Mouse (Mus musculus): Measurements from ENCODE around the gene Lin7c.
A peak's percentile ranks its signal among the peaks of the same experiment; 100 is the strongest.

Lin7c gene

GRCm38 (mm10) chr2:109916782-109917495 lies 26.3 kb downstream of the Lin7c start:
- no peak for DNase-seq (ENCODE audit: low read depth, low spot score)

DNA sequence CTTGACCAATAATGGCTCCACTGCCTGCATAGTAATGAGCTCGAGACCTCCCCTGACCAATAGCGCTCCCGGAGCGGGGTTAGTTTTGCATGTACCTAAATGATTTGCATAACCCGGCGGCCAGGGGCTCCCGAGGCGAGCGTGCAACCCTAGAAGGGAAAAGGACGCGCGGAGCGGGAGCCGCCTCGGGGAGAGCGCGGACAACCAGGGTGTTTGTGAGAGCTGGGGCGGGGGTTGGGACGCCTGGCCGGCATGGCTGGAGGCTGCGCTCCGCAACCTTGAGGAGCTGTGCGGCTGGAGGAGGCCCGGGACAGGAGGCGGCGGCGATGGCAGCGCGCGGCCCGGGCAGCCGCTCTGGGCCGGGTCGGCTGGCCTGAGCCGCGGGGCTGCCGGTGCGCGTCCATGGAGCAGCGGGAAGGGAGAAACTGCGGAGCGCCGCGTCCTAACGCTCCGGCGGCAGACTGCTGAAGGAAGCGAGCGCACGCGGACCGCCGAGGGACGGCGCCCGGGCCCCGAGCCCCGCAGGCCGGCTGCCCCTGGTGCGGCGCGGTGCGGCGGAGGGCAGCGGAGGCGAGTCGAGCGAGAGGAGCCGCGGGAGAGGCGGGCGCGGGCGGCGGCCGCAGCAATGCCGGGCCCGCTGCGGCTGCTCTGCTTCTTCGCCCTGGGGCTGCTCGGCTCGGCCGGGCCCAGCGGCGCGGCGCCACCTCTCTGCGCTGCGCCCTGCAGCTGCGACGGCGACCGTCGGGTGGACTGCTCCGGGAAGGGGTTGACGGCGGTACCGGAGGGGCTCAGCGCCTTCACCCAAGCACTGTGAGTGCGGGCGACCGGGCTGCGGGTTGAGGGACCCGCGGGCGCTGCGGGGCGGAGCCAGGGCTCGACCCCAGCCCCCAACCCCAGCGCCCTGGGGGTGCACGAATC lies 27.1 kb downstream of the Lin7c start, which contains the start of gene Lgr4:
Gene Lgr4, plus strand, starts transcription at position 152 of the 918 bp plus-strand sequence.
- peak; percentile 98 for DNase-seq (ENCODE audit: low read depth, low spot score)

- no peak for DNase-seq (ENCODE audit: low read depth, low spot score)
Observed at GRCm38 (mm10) chr2:109918592-109919262, 28.1 kb downstream of the Lin7c start.

DNA sequence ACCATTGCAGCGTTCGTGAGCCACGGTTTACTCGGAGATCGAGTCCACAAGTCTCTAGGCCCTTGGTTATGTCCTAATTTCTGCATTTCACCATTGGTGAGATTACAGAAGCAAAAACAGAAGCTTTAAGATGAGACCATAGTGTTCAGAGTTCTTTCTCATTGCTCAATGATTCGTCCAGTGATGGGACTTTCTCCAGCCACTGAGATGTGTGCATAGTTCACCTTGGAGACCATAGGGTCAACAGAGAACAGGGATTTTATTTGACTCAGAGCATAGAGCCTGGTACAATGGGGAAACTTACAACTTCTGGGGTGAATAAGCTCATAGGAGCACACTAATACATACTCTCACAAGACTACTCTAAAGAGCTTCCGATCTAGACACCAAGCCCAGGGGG lies 29.8 kb downstream of the Lin7c start:
- DNase-seq (ENCODE audit: low read depth, low spot score): no peak

DNA sequence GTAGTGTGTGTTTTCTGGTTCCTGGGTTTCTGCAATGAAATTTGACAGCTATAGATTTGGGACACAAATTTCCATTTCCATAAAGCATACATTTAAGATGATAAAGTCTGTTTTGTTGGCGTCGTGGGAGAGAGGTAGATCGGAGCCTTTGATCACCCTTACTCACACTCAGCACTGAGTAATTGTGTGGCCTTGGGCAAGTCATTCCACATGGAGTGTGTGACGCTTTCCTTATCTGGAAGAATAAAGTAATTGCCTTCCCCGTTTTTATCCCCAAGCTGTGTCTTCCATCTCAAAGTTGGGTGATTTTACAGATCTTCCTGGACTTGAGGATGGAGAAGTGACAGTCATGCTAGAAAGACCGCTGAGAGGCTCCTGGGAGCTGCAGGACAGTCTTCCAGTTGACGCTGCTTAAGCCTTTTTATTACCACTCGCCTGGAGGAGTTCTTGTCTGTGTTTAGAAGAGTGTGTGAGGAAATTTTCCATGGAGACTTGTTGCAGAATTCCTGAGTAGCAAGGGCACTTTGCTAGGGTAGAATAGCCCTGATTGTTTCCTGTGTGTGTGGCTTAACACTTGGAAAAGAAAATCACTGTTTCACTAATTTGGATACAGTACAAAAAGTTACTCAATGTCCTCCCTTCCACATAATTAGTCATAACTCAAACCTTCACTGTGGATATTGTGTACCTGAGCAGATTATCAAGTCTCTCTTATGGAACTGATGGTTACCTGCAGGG lies 30.8 kb downstream of the Lin7c start:
- no peak for DNase-seq (ENCODE audit: low read depth, low spot score)

DNA sequence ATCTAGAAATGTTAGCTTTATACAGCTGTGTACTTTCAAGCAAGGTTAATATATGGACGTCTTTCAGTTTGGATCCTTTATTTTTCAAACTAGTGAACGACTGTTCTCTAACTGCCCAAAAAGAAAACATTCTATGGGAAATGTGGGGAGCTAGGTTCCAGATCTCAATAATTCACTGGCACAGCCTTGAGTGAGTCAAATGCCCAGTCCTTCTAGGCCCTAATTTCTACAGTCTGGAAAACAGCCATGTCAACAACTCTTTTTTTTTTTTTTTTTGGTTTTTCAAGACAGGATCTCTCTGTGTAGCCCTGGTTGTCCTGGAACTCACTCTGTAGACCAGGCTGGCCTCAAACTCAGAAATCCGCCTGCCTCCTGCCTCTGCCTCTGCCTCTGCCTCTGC lies 31.7 kb downstream of the Lin7c start:
- DNase-seq (ENCODE audit: low read depth, low spot score): no peak

DNA sequence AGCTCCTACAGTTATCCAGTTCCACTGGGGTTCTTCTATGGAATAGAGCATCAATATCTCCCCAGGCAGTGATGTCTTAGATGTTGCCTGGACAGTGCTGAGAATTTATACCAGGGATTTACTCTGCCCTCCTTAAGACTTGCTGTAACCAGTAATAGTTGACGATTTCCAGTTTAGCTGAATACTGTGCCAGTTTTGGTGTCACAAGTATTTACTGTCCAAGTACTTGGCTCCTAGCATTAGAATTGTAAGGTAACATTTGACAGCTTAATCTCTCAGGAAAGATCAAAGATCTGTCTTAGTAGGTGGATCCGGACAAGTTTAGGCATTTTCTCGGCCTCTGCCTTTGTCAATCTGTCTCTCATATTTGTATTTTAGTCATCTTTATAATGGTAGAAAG lies 32.4 kb downstream of the Lin7c start:
- DNase-seq (ENCODE audit: low read depth, low spot score): no peak

GRCm38 (mm10) chr2:109923945-109924344 lies 33.3 kb downstream of the Lin7c start:
- DNase-seq (ENCODE audit: low read depth, low spot score): no peak

DNA sequence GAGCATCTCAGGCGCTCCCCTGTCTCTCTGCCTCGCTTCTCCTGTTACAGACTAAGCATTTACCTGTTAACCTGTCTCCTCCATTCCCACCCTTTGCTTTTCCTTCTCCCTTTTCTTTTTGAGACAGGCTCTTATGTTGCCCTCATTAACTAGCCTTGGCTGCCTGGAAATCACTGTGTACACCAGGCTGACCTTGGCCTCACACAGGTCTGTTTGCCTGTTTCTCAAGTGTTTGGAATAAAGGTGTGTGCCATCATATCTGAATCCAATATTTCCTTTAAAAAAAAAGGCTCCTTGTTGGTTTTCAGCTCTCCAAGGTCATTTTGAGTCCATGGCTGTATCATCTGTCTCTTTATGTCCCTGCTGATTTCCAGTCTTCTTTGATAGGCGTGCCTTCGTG lies 36.3 kb downstream of the Lin7c start:
- no peak for DNase-seq (ENCODE audit: low read depth, low spot score)

GRCm38 (mm10) chr2:109927446-109927845 lies 36.8 kb downstream of the Lin7c start:
- DNase-seq (ENCODE audit: low read depth, low spot score): peak; percentile 61

- DNase-seq (ENCODE audit: low read depth, low spot score): no peak
Observed at GRCm38 (mm10) chr2:109927876-109928275, 37.2 kb downstream of the Lin7c start.

- DNase-seq (ENCODE audit: low read depth, low spot score): no peak
Observed at GRCm38 (mm10) chr2:109928791-109929190, 38.1 kb downstream of the Lin7c start.

GRCm38 (mm10) chr2:109929256-109929655 lies 38.6 kb downstream of the Lin7c start:
- DNase-seq (ENCODE audit: low read depth, low spot score): no peak

DNA sequence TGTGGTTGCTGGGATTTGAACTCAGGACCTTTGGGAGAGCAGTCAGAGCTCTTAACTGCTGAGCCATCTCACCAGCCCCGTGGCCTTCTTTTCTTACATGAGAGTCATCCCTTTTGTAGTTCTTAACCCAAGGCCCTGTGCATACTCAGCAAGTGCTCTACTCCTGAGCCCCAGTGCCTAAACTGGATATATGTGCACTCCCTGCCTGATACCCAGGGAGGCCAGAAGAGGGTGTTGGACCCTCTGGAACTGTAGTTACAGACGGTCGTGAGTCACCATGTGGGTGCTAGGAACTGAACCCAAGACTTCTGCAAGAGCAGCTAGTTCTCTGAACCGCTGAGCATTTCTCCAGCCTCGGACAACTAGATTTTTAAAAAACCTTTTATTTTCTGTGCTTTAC lies 39.7 kb downstream of the Lin7c start:
- no peak for DNase-seq (ENCODE audit: low read depth, low spot score)

DNA sequence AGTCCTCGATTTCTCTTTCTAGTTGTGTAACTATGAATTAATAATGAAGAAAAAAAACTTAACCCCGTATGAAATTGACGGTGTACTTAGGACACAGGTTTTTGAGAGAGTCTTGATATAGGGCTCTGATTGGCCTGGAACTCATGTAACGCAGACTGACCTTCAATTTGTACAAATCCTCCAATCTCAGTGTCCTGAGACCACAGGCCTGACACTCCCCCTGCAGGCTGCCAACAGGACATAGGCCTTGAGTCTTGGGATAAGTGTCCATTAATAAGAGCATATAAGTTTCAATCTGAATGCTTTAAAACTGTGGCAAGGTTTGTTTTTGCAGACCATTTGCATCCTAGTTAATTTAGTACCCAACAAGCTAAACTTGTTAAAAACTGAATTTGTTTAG lies 40.1 kb downstream of the Lin7c start:
- DNase-seq (ENCODE audit: low read depth, low spot score): no peak

- DNase-seq (ENCODE audit: low read depth, low spot score): no peak
Observed at GRCm38 (mm10) chr2:109931978-109932780, 41.5 kb downstream of the Lin7c start.

DNA sequence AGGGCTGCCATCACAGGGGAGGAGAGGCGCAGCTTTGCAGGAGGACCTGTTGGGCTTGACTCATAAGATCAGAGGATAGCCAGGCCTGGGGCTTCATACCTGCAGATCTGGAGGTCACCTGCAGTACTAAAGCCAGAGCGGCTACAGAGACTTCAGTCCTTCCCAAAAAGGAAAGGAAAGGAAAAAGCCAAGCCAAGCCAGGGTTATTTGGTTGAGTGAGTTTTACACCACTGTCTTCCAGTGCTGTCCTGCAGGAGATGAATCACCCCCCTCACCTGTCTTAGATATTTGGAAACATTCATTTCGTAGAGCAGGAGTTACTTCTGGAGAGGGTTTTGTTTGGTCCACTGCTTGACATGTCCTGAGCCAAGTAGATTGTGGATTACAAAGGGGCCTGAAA lies 42.5 kb downstream of the Lin7c start:
- DNase-seq (ENCODE audit: low read depth, low spot score): no peak

DNA sequence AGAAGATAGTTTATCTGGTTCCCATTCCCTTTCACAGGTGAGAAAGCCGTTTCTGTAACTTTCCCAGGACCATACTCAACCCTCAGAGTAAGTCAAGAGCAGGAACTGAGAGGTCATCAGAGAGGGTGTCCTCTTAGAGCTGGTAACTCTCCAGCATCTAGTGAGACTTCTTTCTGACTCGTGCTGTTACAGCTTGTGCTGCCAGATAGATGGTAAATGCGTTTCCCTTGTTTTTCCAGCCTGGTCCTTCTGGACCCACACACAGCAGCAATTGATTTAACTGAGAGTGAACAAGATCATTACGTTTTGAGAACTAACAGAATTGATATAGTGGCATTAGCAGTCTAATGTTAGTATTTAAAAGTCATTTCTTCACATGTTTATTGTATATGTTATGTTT lies 43.4 kb downstream of the Lin7c start:
- DNase-seq (ENCODE audit: low read depth, low spot score): no peak

GRCm38 (mm10) chr2:109935194-109935593 lies 44.5 kb downstream of the Lin7c start:
- DNase-seq (ENCODE audit: low read depth, low spot score): no peak

GRCm38 (mm10) chr2:109935754-109936409 lies 45.2 kb downstream of the Lin7c start:
- DNase-seq (ENCODE audit: low read depth, low spot score): no peak

Measured in mesoderm, embryonic 11.5 days (tissue).